Mouse (Mus musculus) hindbrain, embryonic 11.5 days (tissue): Measurements from ENCODE around the gene Ccr3. TPM values are rescaled to one million over a fixed set of nuclear protein-coding genes. Genes with fewer than 3 reads are reported as not detected.

Experiments
- ATAC-seq: fragments of 200-750 bp; cut with Nextera tagmentation; 2 replicates; pipeline ENCODE4 v1.8.0; 2017; ENCODE audit warnings: mild to moderate bottlenecking, moderate TSS enrichment, moderate library complexity; ENCODE audit not compliant: low FRiP score
- DNase-seq: peaks from one replicate; pipeline ENCODE4 v3.0.0-alpha.2; 2015; ENCODE audit warnings: low spot score
- H3K27ac ChIP-seq: fragments of 300-500 bp; sonication (generic); 2 replicates; pipeline ENCODE4 v1.5.1; 2014; ENCODE audit warnings: mild to moderate bottlenecking, low read depth, low read length
- H3K27me3 ChIP-seq: fragments of 300-500 bp; sonication (generic); 2 replicates; pipeline ENCODE4 v1.6.1; 2014; ENCODE audit warnings: mild to moderate bottlenecking, low read length, moderate library complexity, mixed read lengths; ENCODE audit not compliant: control insufficient read depth, insufficient read depth
- H3K36me3 ChIP-seq: fragments of 300-500 bp; sonication (generic); 2 replicates; pipeline ENCODE4 v1.6.1; 2014; ENCODE audit warnings: mild to moderate bottlenecking, low read length, moderate library complexity, mixed read lengths; ENCODE audit not compliant: control insufficient read depth, insufficient read depth
- H3K4me1 ChIP-seq: fragments of 300-500 bp; sonication (generic); replicated peaks from 2 replicates; pipeline ENCODE4 v1.6.1; 2014; ENCODE audit warnings: low read length, mixed read lengths; ENCODE audit not compliant: control insufficient read depth, insufficient read depth
- H3K4me2 ChIP-seq: fragments of 300-500 bp; sonication (generic); replicated peaks from 2 replicates; pipeline ENCODE4 v1.6.1; 2014; ENCODE audit warnings: mild to moderate bottlenecking, low read depth, low read length
- H3K4me3 ChIP-seq: fragments of 300-500 bp; sonication (generic); 2 replicates; pipeline ENCODE4 v1.5.1; 2014; ENCODE audit warnings: low read depth, low read length
- H3K9ac ChIP-seq: fragments of 300-500 bp; sonication (generic); 2 replicates; pipeline ENCODE4 v1.6.1; 2014; ENCODE audit warnings: low read depth, low read length
- H3K9me3 ChIP-seq: fragments of 300-500 bp; sonication (generic); 2 replicates; pipeline ENCODE4 v1.6.1; 2016; ENCODE audit warnings: low read length; ENCODE audit not compliant: control insufficient read depth
- WGBS: fragments of 180-500 bp; shearing (Covaris S2); extraction: QIAGEN DNeasy Blood & Tissue Kit; methylation state at CpG from one replicate; pipeline ENCODE4 v1.1.7; 2014; 5-methylcytosine and 5-hydroxymethylcytosine counted together
- polyA plus RNA-seq: library from polyadenylated mRNA; unstranded; fragments of >200 nt; fragmentation: Nextera tagmentation; extraction: Ambion mirVana; gene quantifications from 2 replicates; pipeline ENCODE4 v1.2.1, GENCODE M21; 2014

Gene Ccr3
- polyA plus RNA-seq, 1 experiment from 2014 or later: not detected

DNA sequence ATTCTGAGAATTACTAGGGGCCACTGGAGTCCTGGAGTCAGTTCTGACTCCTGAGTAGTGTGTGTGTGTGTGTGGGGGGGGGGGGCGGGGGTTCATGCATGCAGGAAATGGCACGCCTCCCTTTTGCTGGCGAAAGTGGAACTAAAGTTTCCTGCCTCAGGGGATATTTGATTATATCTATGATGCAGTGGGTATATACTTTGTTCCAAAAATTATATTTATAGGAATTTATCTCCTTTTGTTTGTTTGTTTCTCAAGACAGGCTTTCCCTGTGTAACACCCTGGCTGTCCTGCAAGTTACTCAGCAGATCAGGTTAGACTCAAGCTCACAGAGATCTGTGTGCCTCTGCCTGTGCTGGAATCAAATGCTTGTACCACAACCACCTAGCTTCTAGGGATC lies 32.1 kb upstream of the Ccr3 start:
- Histone ChIP-seq H3K4me1 (no peaks in the 10 kb centered on the region), H3K4me2 (no peak overlapping the region), H3K9ac (no peak overlapping the region), H3K4me3 (no peak overlapping the region), H3K9me3 (no peaks in the 10 kb centered on the region), H3K36me3 (no peaks in the 10 kb centered on the region), H3K27ac (no peak overlapping the region), H3K27me3 (no peaks in the 10 kb centered on the region)
- DNase-seq: no peak
- WGBS: 86% methylated on average over 2 of the region's 3 CpGs
- no peak for ATAC-seq

DNA sequence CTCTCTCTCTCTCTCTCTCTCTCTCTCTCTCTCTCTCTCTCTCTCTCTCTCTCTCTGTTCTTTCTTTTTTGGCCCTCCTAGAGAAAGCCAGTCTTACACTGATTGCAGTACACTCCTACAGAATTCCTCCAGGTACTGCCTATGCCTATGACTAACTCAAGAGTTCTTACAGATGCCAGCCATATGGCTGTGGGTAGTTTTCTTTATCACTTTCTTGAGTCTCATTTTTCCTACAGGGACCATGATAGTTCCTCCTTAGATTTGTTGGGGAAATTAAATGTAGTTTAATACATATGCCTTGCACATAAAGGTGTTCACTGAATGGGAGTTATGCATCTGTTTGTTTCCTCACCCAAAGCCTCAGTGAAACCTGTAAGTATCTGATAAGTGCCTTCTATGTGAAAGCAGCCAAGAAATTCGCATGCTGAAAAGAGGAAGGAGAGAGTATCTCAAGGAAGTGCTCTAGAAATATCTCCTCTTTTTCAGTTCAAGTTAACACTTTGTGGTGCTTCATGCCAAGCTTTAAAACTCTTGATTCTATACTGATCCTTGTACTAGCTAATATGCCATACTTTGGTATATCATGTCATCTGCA lies 30.4 kb upstream of the Ccr3 start:
- 65% methylated on average over 1 of the region's 1 CpGs for WGBS
- DNase-seq: no peak
- H3K4me1 ChIP-seq: no peaks in the 10 kb centered on the region
- no peaks in the 10 kb centered on the region for H3K9me3 ChIP-seq
- no peak overlapping the region for H3K4me2 ChIP-seq
- no peak overlapping the region for H3K4me3 ChIP-seq
- ATAC-seq: no peak
- no peak overlapping the region for H3K27ac ChIP-seq
- no peak overlapping the region for H3K9ac ChIP-seq
- H3K27me3 ChIP-seq: no peaks in the 10 kb centered on the region
- H3K36me3 ChIP-seq: no peaks in the 10 kb centered on the region

DNA sequence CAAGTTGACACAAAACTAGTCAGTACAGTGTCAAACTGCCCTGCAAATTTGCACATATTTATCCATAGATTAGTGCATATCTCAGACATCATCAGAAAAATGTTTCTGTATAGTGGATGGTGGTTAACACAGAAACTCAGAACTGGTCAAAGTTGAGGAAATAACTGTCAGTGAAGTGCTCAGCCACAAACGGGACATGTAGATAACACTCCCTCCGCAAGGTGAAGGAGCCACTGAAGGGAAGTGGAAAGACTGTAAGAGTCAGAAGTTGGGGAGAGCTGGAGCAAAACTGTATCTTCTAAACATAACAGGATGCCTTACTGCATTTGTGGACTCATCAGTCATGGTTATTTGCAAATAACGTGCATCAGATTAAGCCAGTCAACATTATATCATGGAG lies 24.1 kb upstream of the Ccr3 start:
- ATAC-seq (no peak), DNase-seq (no peak)
- 73% methylated on average over 3 of the region's 3 CpGs for WGBS
- Histone ChIP-seq H3K36me3 (no peaks in the 10 kb centered on the region), H3K9me3 (no peaks in the 10 kb centered on the region), H3K9ac (no peak overlapping the region), H3K4me2 (no peak overlapping the region), H3K27ac (no peak overlapping the region), H3K27me3 (no peaks in the 10 kb centered on the region), H3K4me1 (no peaks in the 10 kb centered on the region), H3K4me3 (no peak overlapping the region)

DNA sequence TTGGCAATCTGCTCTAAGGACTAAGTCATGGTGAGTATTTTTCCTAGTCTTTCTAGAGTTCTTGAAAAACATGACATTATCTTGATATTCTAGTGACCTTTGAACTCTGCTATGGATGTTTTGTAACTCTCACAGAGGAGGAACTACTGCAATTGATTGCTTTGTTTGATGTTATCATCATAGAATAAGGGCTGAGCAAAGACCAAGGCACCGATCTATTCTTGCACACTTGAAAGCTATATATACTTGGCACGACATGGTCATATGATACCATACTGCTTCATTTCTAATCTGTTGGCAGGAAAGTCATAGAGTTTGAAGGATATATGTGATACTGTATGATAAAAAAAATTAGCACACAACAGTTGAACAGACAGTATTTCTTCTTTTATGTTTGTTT lies 22.0 kb upstream of the Ccr3 start:
- Histone ChIP-seq H3K4me2 (no peak overlapping the region), H3K27ac (no peak overlapping the region), H3K27me3 (no peaks in the 10 kb centered on the region), H3K4me1 (no peaks in the 10 kb centered on the region), H3K36me3 (no peaks in the 10 kb centered on the region), H3K4me3 (no peak overlapping the region), H3K9me3 (no peaks in the 10 kb centered on the region), H3K9ac (no peak overlapping the region)
- 93% methylated on average over 2 of the region's 2 CpGs for WGBS
- ATAC-seq (no peak), DNase-seq (no peak)

DNA sequence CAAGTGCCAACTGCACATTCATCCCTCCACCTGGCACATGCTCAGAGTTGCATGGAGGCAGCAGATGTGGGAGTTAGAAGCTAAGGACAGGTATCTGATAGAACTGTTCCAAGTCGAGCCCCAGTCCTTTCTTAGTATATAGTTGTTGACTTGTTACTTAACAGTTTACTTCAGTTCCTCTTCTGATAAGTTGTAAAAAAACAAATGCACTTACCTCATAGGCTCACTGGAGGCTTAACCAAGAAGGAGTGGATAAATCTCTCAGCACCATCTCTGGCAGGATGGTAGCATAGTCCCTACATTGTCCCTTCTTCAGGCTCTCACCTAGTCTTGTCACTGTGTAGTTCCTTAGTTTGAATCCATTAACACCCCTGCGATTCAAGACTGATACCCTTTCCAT lies 9.1 kb upstream of the Ccr3 start:
- no peaks in the 10 kb centered on the region for H3K36me3 ChIP-seq
- no peak overlapping the region for H3K9ac ChIP-seq
- no peak overlapping the region for H3K27ac ChIP-seq
- no peaks in the 10 kb centered on the region for H3K9me3 ChIP-seq
- no peak for DNase-seq
- no peaks in the 10 kb centered on the region for H3K27me3 ChIP-seq
- no peak for ATAC-seq
- no peak overlapping the region for H3K4me3 ChIP-seq
- no peaks in the 10 kb centered on the region for H3K4me1 ChIP-seq
- no peak overlapping the region for H3K4me2 ChIP-seq
- 82% methylated on average over 2 of the region's 2 CpGs for WGBS

DNA sequence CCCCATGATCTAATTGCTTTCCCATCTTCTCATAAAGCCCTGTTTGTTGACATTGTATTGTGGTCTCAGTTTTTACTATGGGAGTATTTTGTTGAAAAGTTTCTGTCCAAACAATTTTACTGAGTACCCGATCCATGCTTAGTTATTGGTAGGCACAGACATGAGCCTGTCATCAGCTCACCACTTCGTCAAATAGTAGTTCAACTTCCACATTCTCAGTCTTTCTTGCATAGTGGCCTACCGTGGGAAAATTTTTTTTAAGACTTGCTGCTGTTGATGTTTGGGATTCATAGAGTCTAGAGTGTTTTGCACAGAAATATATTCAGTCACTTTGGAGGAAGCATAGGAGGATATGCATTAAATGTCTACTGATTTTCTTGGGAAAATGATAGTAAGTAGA lies 8.5 kb upstream of the Ccr3 start:
- Histone ChIP-seq H3K4me2 (no peak overlapping the region), H3K9me3 (no peaks in the 10 kb centered on the region), H3K36me3 (no peaks in the 10 kb centered on the region), H3K27me3 (no peaks in the 10 kb centered on the region), H3K4me1 (no peaks in the 10 kb centered on the region), H3K4me3 (no peak overlapping the region), H3K9ac (no peak overlapping the region), H3K27ac (no peak overlapping the region)
- ATAC-seq (no peak), DNase-seq (no peak)
- 86% methylated on average over 3 of the region's 3 CpGs for WGBS

DNA sequence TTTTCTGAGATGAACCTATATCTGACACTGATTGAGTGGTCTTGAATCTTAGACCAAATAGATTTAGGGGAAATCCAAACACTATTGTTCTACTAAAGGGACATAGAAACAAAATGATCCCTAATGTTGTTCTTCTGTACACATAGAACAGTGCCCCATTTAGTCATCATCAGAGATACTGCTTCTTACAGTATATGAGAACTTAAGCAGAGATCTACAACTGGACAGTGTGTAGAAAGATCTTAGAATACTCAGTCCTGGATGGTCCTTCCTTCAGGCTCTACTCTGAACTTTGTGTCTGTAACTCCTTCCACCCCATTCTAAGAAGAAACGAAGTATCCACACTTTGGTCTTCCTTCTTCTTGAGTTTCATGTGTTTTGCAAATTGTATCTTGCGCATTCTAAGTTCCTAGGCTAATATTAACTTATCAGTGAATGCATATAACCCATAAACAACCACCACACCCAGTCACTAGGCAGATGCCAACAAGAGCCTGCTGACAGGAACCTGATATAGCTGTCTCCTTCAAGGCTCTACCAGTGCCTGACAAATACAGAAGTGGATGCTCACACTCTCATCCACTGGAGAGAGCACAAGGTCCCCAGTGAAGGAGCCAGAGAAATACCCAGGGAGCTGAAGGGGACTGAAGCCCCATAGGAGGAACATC lies 6.7 kb upstream of the Ccr3 start:
- Histone ChIP-seq H3K4me2 (no peak overlapping the region), H3K27me3 (no peaks in the 10 kb centered on the region)
- WGBS: 85% methylated on average over 2 of the region's 2 CpGs

DNA sequence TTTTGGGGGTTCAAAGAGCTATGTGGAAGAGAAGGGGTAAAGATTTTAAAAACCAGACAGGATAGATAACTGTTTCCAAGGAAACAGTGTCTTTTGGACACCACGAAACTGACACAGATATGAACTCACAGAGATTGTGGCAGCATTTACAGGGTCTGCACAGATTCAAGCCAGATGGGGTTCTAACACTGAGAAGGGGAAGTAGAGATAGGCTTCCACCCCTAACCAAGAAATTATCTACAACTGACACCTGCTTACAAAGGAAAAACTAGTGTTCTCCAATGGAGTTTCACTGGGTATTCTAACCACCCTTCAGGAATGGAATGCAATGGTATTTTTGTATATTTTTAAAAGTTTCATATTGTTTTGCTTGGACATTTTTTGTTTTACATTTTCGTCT lies 5.7 kb upstream of the Ccr3 start:
- Histone ChIP-seq H3K4me1 (no peaks in the 10 kb centered on the region), H3K36me3 (no peaks in the 10 kb centered on the region), H3K4me2 (no peak overlapping the region), H3K9ac (no peak overlapping the region), H3K27me3 (no peaks in the 10 kb centered on the region), H3K4me3 (no peak overlapping the region), H3K27ac (no peak overlapping the region), H3K9me3 (no peaks in the 10 kb centered on the region)
- 80% methylated on average over 2 of the region's 2 CpGs for WGBS
- DNase-seq (no peak), ATAC-seq (no peak)

More for the DNA sequence above, 6.7 kb upstream of the Ccr3 start:
- DNase-seq: no peak
- Histone ChIP-seq H3K9me3 (no peaks in the 10 kb centered on the region), H3K9ac (no peak overlapping the region), H3K36me3 (no peaks in the 10 kb centered on the region), H3K4me1 (no peaks in the 10 kb centered on the region), H3K4me3 (no peak overlapping the region), H3K27ac (no peak overlapping the region)
- no peak for ATAC-seq

DNA sequence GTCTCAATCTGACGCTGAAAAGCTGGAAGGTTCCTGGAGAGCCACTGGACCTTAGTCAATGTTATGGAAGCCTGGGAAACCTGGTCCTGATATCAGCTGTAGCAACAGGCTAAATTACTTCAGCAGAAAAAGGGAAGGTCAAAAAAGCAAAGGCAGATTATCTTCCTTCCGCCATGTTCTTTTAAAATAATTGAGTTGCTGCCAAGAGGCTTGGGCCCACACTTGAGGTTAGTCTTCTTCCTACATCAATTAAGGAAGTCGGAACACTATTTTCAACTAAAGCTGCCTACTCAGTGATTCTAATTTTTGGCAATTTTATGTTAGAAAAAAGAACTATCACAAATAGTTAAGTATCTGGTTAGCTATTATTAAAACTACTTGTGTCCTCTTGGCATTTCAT lies 1.9 kb upstream of the Ccr3 start:
- ATAC-seq (no peak), DNase-seq (no peak)
- Histone ChIP-seq H3K9me3 (no peaks in the 10 kb centered on the region), H3K27me3 (no peaks in the 10 kb centered on the region), H3K4me2 (no peak overlapping the region), H3K36me3 (no peaks in the 10 kb centered on the region), H3K4me3 (no peak overlapping the region), H3K27ac (no peak overlapping the region), H3K9ac (no peak overlapping the region), H3K4me1 (no peaks in the 10 kb centered on the region)
- 91% methylated on average over 3 of the region's 3 CpGs for WGBS
